Mouse (Mus musculus): ENCODE measurements around the gene Sorbs1. TPM values are rescaled to one million over a fixed set of nuclear protein-coding genes. Genes with fewer than 3 reads are reported as not detected.

Sorbs1 gene
- polyA plus RNA-seq, 2 experiments: 11.3 to 31.0 TPM

DNA sequence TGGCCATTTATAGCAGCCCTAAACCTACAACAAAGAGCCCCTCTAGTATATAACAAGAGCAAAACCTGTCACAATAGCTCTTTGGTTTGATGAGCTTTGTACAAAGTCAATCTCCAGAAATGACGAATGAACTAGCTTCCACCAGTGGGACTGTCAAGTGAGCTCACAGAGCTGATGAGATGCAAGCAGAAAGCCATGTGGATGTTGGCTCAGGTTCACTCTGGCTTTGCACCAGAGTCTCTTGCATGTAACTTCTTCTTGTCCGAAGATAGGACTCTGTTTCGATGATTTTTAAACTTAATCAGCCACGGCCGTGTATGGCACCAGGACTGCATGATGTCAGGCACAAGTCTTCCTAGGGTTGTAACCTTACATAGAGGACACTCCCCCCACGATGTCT lies 133.6 kb downstream of the Sorbs1 start:
- H3K27me3 ChIP-seq (ENCODE audit: control insufficient read depth, insufficient read depth, low read length): no peaks in the 10 kb centered on the region
- peaks cover 0 to 3% of the 10 kb centered on the region in 2 experiments; a peak in 2 of 4 replicates for H3K4me1 ChIP-seq (replicated peaks; ENCODE audit: control insufficient read depth in 2 of 2, insufficient read depth in 2 of 2, low read length in 1 of 2)
- H3K9ac ChIP-seq (replicated peaks): no peak overlapping the region
- TF ChIP-seq CTCF (IDR thresholded peaks at IDR 0.05; ENCODE audit: low read depth) (no peak), EP300 (IDR thresholded peaks at IDR 0.05; ENCODE audit: low read depth) (no peak)
- H3K9me3 ChIP-seq (ENCODE audit: control insufficient read depth, low read length): no peaks in the 10 kb centered on the region
- H3K36me3 ChIP-seq (replicated peaks; ENCODE audit: control insufficient read depth, insufficient read depth, low read depth): 0 out of 2 replicates have a peak, but pooled peaks cover 3% of the 10 kb centered on the region
- H3K27ac ChIP-seq: no peak overlapping the region
- 69% methylated on average over 6 of the region's 6 CpGs for WGBS (ENCODE audit: insufficient replicate concordance)
- no peak overlapping the region for H3K4me2 ChIP-seq (ENCODE audit: low read depth)
- H3K4me3 ChIP-seq (ENCODE audit: insufficient read depth in 1 of 2, low read depth in 2 of 2, low read length in 2 of 2): no peak overlapping the region
- DNase-seq (ENCODE audit: low read depth in 3 of 3, low spot score in 3 of 3) (no peak), ATAC-seq (ENCODE audit: insufficient read depth) (no peak)

- peaks cover 0 to 3% of the 10 kb centered on the region in 2 experiments; a peak in 2 of 4 replicates for H3K4me1 ChIP-seq (replicated peaks; ENCODE audit: control insufficient read depth in 2 of 2, insufficient read depth in 2 of 2, low read length in 1 of 2)
- no peaks in the 10 kb centered on the region for H3K9me3 ChIP-seq (ENCODE audit: control insufficient read depth, low read length)
- H3K9ac ChIP-seq (replicated peaks): no peak overlapping the region
- no peak overlapping the region for H3K4me2 ChIP-seq (ENCODE audit: low read depth)
- 78% methylated on average over 4 of the region's 4 CpGs for WGBS (ENCODE audit: insufficient replicate concordance)
- H3K4me3 ChIP-seq (ENCODE audit: insufficient read depth in 1 of 2, low read depth in 2 of 2, low read length in 2 of 2): no peak overlapping the region
- H3K36me3 ChIP-seq (replicated peaks; ENCODE audit: control insufficient read depth, insufficient read depth, low read depth): 0 out of 2 replicates have a peak, but pooled peaks cover 3% of the 10 kb centered on the region
- no peak overlapping the region for H3K27ac ChIP-seq
- ATAC-seq (ENCODE audit: insufficient read depth): no peak
- no peaks in the 10 kb centered on the region for H3K27me3 ChIP-seq (ENCODE audit: control insufficient read depth, insufficient read depth, low read length)
- DNase-seq (ENCODE audit: low read depth in 3 of 3, low spot score in 3 of 3): no peak
- no peak for TF ChIP-seq EP300 (IDR thresholded peaks at IDR 0.05; ENCODE audit: low read depth)
- no peak for TF ChIP-seq CTCF (IDR thresholded peaks at IDR 0.05; ENCODE audit: low read depth)
These were observed 134.5 kb downstream of the Sorbs1 start for GRCm38 (mm10) chr19:40379081-40379480.

DNA sequence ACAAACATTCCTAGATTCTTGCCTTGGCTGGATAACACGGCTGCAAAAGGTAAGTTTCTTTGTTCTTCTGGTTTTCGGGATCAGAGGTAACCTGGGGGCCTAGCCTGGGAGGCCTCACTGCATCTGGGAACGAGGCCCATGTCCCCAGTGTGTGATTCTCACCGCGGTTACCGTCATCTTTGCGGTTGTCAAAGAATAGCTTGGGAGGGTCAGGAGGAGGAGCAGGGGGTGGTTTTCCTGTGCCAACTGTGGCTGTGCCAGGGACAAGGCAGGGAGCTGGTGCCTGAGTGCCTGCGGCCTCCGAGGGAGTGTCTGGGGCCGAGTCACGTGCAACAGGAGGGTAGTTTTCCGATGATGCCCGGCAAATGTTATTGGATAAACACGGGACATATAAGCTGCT lies 135.9 kb downstream of the Sorbs1 start:
- H3K27me3 ChIP-seq (ENCODE audit: control insufficient read depth, insufficient read depth, low read length): no peaks in the 10 kb centered on the region
- TF ChIP-seq CTCF (IDR thresholded peaks at IDR 0.05; ENCODE audit: low read depth) (no peak), EP300 (IDR thresholded peaks at IDR 0.05; ENCODE audit: low read depth) (no peak)
- DNase-seq (ENCODE audit: low read depth in 3 of 3, low spot score in 3 of 3) (no peak), ATAC-seq (ENCODE audit: insufficient read depth) (no peak)
- WGBS (ENCODE audit: insufficient replicate concordance): 83% methylated on average over 14 of the region's 14 CpGs
- H3K4me2 ChIP-seq (ENCODE audit: low read depth): no peak overlapping the region
- no peaks in the 10 kb centered on the region; a peak in 1 of 4 replicates for H3K4me1 ChIP-seq (replicated peaks; ENCODE audit: control insufficient read depth in 2 of 2, insufficient read depth in 2 of 2, low read length in 1 of 2)
- no peak overlapping the region for H3K9ac ChIP-seq (replicated peaks)
- no peak overlapping the region for H3K27ac ChIP-seq
- H3K9me3 ChIP-seq (ENCODE audit: control insufficient read depth, low read length): no peaks in the 10 kb centered on the region
- no peak overlapping the region for H3K4me3 ChIP-seq (ENCODE audit: insufficient read depth in 1 of 2, low read depth in 2 of 2, low read length in 2 of 2)
- H3K36me3 ChIP-seq (replicated peaks; ENCODE audit: control insufficient read depth, insufficient read depth, low read depth): peaks cover 3% of the 10 kb centered on the region; the same call in 1 of the 2 replicates

DNA sequence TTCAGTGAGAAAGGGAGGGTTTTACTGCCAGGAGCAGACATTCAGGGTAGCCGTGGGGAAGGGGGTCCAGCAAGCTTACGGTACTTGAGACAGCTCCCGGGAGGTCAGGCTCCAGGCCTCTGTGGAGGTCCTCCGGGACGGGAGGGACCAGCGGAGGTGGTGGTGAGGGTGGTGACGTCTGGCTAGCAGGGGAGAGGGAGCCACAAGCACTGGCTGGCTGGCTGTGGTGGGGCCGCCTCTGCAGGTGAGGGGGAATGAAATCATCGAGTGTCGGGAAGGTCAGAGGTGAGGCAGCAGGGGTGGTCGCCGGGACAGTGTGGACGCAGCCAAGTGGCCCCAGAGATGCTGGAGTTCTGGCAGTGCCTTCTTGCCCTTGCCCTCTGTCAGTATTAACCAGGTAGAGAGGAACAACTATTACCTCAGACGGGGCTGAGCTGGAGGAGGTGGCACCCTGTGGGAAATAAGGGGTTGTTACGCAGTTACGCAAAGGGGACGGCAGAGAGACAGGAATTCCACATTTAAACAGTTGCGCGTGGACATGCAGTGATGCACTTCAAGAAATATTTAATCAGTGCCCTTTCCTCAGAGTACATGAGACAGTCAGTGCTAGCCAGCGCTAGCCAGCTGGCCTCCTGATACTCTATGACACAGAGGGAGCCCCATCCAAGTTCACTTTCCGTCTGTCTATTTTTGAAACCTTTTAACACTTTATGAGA lies 136.9 kb downstream of the Sorbs1 start:
- Histone ChIP-seq H3K4me3 (ENCODE audit: insufficient read depth in 1 of 2, low read depth in 2 of 2, low read length in 2 of 2) (no peak overlapping the region), H3K4me1 (replicated peaks; ENCODE audit: control insufficient read depth in 2 of 2, insufficient read depth in 2 of 2, low read length in 1 of 2) (no peaks in the 10 kb centered on the region; a peak in 1 of 4 replicates), H3K9me3 (ENCODE audit: control insufficient read depth, low read length) (no peaks in the 10 kb centered on the region), H3K27me3 (ENCODE audit: control insufficient read depth, insufficient read depth, low read length) (no peaks in the 10 kb centered on the region), H3K4me2 (ENCODE audit: low read depth) (no peak overlapping the region), H3K27ac (no peak overlapping the region), H3K36me3 (replicated peaks; ENCODE audit: control insufficient read depth, insufficient read depth, low read depth) (no peaks in the 10 kb centered on the region; the same call in 1 of the 2 replicates), H3K9ac (replicated peaks) (no peak overlapping the region)
- WGBS (ENCODE audit: insufficient replicate concordance): 82% methylated on average over 21 of the region's 21 CpGs
- no peak for TF ChIP-seq EP300 (IDR thresholded peaks at IDR 0.05; ENCODE audit: low read depth)
- TF ChIP-seq CTCF (IDR thresholded peaks at IDR 0.05; ENCODE audit: low read depth): no peak
- no peak for ATAC-seq (ENCODE audit: insufficient read depth)
- no peak for DNase-seq (ENCODE audit: low read depth in 3 of 3, low spot score in 3 of 3)

DNA sequence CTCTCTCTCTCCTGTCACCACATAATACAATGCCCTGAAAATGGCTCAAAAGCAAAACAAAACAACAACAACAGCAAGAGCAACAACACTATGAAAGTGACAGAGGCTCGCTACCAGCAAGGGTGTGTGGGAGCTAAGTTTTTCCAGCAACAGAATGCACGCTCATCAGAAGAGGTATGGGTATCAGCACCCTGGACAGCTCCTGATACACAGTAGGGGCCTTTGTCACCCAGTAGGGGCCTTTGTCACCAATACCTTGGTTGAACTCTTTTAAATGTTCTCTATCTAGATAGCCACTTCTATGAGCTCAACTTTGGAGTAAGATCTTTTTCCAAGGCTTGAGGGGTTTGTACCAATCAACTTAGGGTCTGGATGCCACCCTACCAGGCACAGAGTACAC lies 138.9 kb downstream of the Sorbs1 start:
- no peak overlapping the region for H3K4me3 ChIP-seq (ENCODE audit: insufficient read depth in 1 of 2, low read depth in 2 of 2, low read length in 2 of 2)
- H3K9me3 ChIP-seq (ENCODE audit: control insufficient read depth, low read length): no peaks in the 10 kb centered on the region
- H3K9ac ChIP-seq (replicated peaks): no peak overlapping the region
- no peaks in the 10 kb centered on the region for H3K27me3 ChIP-seq (ENCODE audit: control insufficient read depth, insufficient read depth, low read length)
- WGBS (ENCODE audit: insufficient replicate concordance): 83% methylated on average over 2 of the region's 2 CpGs
- H3K4me2 ChIP-seq (ENCODE audit: low read depth): no peak overlapping the region
- H3K36me3 ChIP-seq (replicated peaks; ENCODE audit: control insufficient read depth, insufficient read depth, low read depth): no peaks in the 10 kb centered on the region; the same call in 1 of the 2 replicates
- TF ChIP-seq EP300 (IDR thresholded peaks at IDR 0.05; ENCODE audit: low read depth): no peak
- no peak for TF ChIP-seq CTCF (IDR thresholded peaks at IDR 0.05; ENCODE audit: low read depth)
- H3K27ac ChIP-seq: no peak overlapping the region
- H3K4me1 ChIP-seq (replicated peaks; ENCODE audit: control insufficient read depth in 2 of 2, insufficient read depth in 2 of 2, low read length in 1 of 2): peaks cover 0 to 3% of the 10 kb centered on the region in 2 experiments; a peak in 1 of 4 replicates
- no peak for ATAC-seq (ENCODE audit: insufficient read depth)
- DNase-seq (ENCODE audit: low read depth in 3 of 3, low spot score in 3 of 3): no peak

All from liver, embryonic 14.5 days (tissue).